Mouse (Mus musculus): Measurements from ENCODE around the gene Atl2.

Atl2 gene

GRCm38 (mm10) chr17:79898156-79898746 is 2.3 kb upstream of the Atl2 start:
- DNase-seq (ENCODE audit: low read depth, low spot score): no peak

GRCm38 (mm10) chr17:79897666-79898065 is 1.7 kb upstream of the Atl2 start:
- no peak for DNase-seq (ENCODE audit: low read depth, low spot score)

- peak; percentile 50 for DNase-seq (ENCODE audit: low read depth, low spot score)
Measured at GRCm38 (mm10) chr17:79894971-79895882, 696 bp downstream of the Atl2 start.

- no peak for DNase-seq (ENCODE audit: low read depth, low spot score)
Measured at GRCm38 (mm10) chr17:79894054-79894453, 1.9 kb downstream of the Atl2 start.

- DNase-seq (ENCODE audit: low read depth, low spot score): no peak
Measured at GRCm38 (mm10) chr17:79891944-79892343, 4.0 kb downstream of the Atl2 start.

GRCm38 (mm10) chr17:79887926-79888325 is 8.0 kb downstream of the Atl2 start:
- DNase-seq (ENCODE audit: low read depth, low spot score): peak; percentile 12

GRCm38 (mm10) chr17:79883198-79883597 is 12.7 kb downstream of the Atl2 start:
- DNase-seq (ENCODE audit: low read depth, low spot score): no peak

- no peak for DNase-seq (ENCODE audit: low read depth, low spot score)
Measured at GRCm38 (mm10) chr17:79865027-79865426, 30.9 kb downstream of the Atl2 start.

- DNase-seq (ENCODE audit: low read depth, low spot score): no peak
Measured at GRCm38 (mm10) chr17:79864503-79864902, 31.4 kb downstream of the Atl2 start.

GRCm38 (mm10) chr17:79862038-79862437 is 33.9 kb downstream of the Atl2 start:
- DNase-seq (ENCODE audit: low read depth, low spot score): no peak

- peak; percentile 34 for DNase-seq (ENCODE audit: low read depth, low spot score)
Measured at GRCm38 (mm10) chr17:79855533-79855932, 40.4 kb downstream of the Atl2 start.

GRCm38 (mm10) chr17:79848385-79848784 is 47.5 kb downstream of the Atl2 start:
- no peak for DNase-seq (ENCODE audit: low read depth, low spot score)

GRCm38 (mm10) chr17:79846182-79846581 is 49.7 kb downstream of the Atl2 start:
- DNase-seq (ENCODE audit: low read depth, low spot score): no peak

GRCm38 (mm10) chr17:79845695-79846094 is 50.2 kb downstream of the Atl2 start:
- DNase-seq (ENCODE audit: low read depth, low spot score): no peak

GRCm38 (mm10) chr17:79840254-79841238 is 55.4 kb downstream of the Atl2 start:
- no peak for DNase-seq (ENCODE audit: low read depth, low spot score)

- no peak for DNase-seq (ENCODE audit: low read depth, low spot score)
Measured at GRCm38 (mm10) chr17:79836978-79837377, 58.9 kb downstream of the Atl2 start.

GRCm38 (mm10) chr17:79835714-79836373 is 60.1 kb downstream of the Atl2 start:
- no peak for DNase-seq (ENCODE audit: low read depth, low spot score)

GRCm38 (mm10) chr17:79832284-79832683 is 63.6 kb downstream of the Atl2 start:
- no peak for DNase-seq (ENCODE audit: low read depth, low spot score)

- DNase-seq (ENCODE audit: low read depth, low spot score): no peak
Measured at GRCm38 (mm10) chr17:79826482-79827034, 69.4 kb downstream of the Atl2 start.

GRCm38 (mm10) chr17:79825241-79826030 is 70.5 kb downstream of the Atl2 start:
- DNase-seq (ENCODE audit: low read depth, low spot score): no peak
